Mouse (Mus musculus): Measurements from ENCODE around the gene Rab11fip4. TPM values are rescaled to one million over a fixed set of nuclear protein-coding genes. Genes with fewer than 3 reads are reported as not detected.

Gene Rab11fip4
- polyA plus RNA-seq, 1 experiment from 2014 or later = 0.73 TPM

DNA sequence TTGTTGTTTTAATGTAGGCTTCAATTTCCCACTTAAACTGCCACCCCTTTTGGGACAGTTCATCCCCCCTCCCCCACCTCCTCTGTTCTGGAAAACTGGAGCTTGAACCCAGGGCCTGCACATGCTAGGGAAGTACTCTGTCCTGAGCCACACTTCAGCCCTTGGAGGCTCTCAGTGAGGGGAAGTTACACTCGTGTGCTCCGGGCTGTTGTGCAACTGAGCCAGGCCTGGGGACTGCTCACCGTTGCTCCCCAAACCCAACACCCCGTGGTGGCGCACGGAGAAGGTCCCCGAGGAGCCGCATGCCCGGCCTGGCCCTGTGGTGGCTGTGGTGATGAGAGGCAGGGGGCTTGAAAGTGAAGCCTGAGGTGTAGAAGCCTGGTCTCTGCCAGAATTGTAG is 61.2 kb downstream of the Rab11fip4 start:
- Histone ChIP-seq H3K27me3 (ENCODE audit: control insufficient read depth, insufficient read depth, low read length) (peaks cover 2% of the 10 kb centered on the region; the same call in 1 of the 2 replicates), H3K9ac (ENCODE audit: low read depth, low read length) (no peak overlapping the region), H3K4me2 (no peak overlapping the region), H3K27ac (ENCODE audit: low read depth, low read length) (no peak overlapping the region), H3K36me3 (ENCODE audit: control insufficient read depth, insufficient read depth, low read length) (no peaks in the 10 kb centered on the region), H3K9me3 (replicated peaks; ENCODE audit: control insufficient read depth, low read length) (no peaks in the 10 kb centered on the region), H3K4me3 (ENCODE audit: low read depth, low read length) (no peak overlapping the region), H3K4me1 (ENCODE audit: control insufficient read depth, insufficient read depth, low read length) (no peaks in the 10 kb centered on the region)
- no peak for ATAC-seq (replicated peaks; ENCODE audit: insufficient number of reproducible peaks, low FRiP score, low TSS enrichment)
- 76% methylated on average over 9 of the region's 9 CpGs for WGBS (ENCODE audit: insufficient replicate concordance)

DNA sequence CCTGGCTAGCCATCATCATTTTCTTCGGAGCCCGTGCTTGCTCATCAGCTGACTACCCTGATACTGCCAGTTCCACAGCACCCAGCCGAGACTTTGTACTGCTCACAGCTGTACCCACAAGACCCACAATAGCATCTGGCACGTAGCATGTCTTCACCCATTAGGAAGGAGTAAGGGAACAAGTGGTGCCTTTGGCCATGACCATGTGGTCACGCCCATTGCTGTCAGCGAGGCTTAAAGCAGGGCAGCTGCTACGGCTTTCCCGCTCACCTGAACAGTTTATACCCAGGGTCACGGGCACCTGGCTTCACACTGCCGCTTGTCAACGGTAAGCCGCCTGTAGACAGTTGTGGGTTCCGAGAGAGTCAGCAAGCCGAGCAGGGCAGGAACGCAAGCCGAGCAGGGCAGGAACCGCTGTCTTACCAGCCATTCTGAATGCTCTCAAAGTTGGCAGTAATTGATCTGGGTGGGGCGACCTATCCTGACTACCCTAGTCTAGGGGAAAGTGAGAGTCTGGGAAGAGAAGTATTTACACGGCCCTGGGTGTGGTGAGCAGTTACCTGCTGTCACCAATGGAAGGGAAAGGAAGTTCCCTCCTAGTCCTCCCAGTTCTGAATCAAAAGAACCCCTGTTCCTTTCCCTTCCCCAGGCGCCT is 62.0 kb downstream of the Rab11fip4 start:
- WGBS (ENCODE audit: insufficient replicate concordance) = 79% methylated on average over 20 of the region's 20 CpGs
- H3K4me2 ChIP-seq = no peak overlapping the region
- H3K27me3 ChIP-seq (ENCODE audit: control insufficient read depth, insufficient read depth, low read length) = no peaks in the 10 kb centered on the region
- H3K9me3 ChIP-seq (replicated peaks; ENCODE audit: control insufficient read depth, low read length) = no peaks in the 10 kb centered on the region
- no peak overlapping the region for H3K9ac ChIP-seq (ENCODE audit: low read depth, low read length)
- no peaks in the 10 kb centered on the region for H3K4me1 ChIP-seq (ENCODE audit: control insufficient read depth, insufficient read depth, low read length)
- ATAC-seq (replicated peaks; ENCODE audit: insufficient number of reproducible peaks, low FRiP score, low TSS enrichment) = no peak
- H3K4me3 ChIP-seq (ENCODE audit: low read depth, low read length) = no peak overlapping the region
- H3K27ac ChIP-seq (ENCODE audit: low read depth, low read length) = no peak overlapping the region
- no peaks in the 10 kb centered on the region for H3K36me3 ChIP-seq (ENCODE audit: control insufficient read depth, insufficient read depth, low read length)

- Histone ChIP-seq H3K4me3 (ENCODE audit: low read depth, low read length) (no peak overlapping the region), H3K4me2 (no peak overlapping the region), H3K4me1 (ENCODE audit: control insufficient read depth, insufficient read depth, low read length) (no peaks in the 10 kb centered on the region), H3K36me3 (ENCODE audit: control insufficient read depth, insufficient read depth, low read length) (no peaks in the 10 kb centered on the region), H3K9ac (ENCODE audit: low read depth, low read length) (no peak overlapping the region), H3K27ac (ENCODE audit: low read depth, low read length) (no peak overlapping the region), H3K27me3 (ENCODE audit: control insufficient read depth, insufficient read depth, low read length) (peaks cover 5% of the 10 kb centered on the region; the same call in 1 of the 2 replicates), H3K9me3 (replicated peaks; ENCODE audit: control insufficient read depth, low read length) (no peaks in the 10 kb centered on the region)
- 76% methylated on average over 4 of the region's 4 CpGs for WGBS (ENCODE audit: insufficient replicate concordance)
- no peak for ATAC-seq (replicated peaks; ENCODE audit: insufficient number of reproducible peaks, low FRiP score, low TSS enrichment)
These were observed 63.4 kb downstream of the Rab11fip4 start for GRCm38 (mm10) chr11:79654407-79654831.

GRCm38 (mm10) chr11:79655592-79655991 is 64.6 kb downstream of the Rab11fip4 start:
- Histone ChIP-seq H3K27ac (ENCODE audit: low read depth, low read length) (no peak overlapping the region), H3K36me3 (ENCODE audit: control insufficient read depth, insufficient read depth, low read length) (no peaks in the 10 kb centered on the region), H3K4me2 (no peak overlapping the region), H3K4me3 (ENCODE audit: low read depth, low read length) (no peak overlapping the region), H3K4me1 (ENCODE audit: control insufficient read depth, insufficient read depth, low read length) (0 out of 2 replicates have a peak, but pooled peaks cover under 1% of the 10 kb centered on the region), H3K9me3 (replicated peaks; ENCODE audit: control insufficient read depth, low read length) (no peaks in the 10 kb centered on the region), H3K27me3 (ENCODE audit: control insufficient read depth, insufficient read depth, low read length) (peaks cover 5% of the 10 kb centered on the region), H3K9ac (ENCODE audit: low read depth, low read length) (no peak overlapping the region)
- WGBS (ENCODE audit: insufficient replicate concordance) = 85% methylated on average over 7 of the region's 7 CpGs
- ATAC-seq (replicated peaks; ENCODE audit: insufficient number of reproducible peaks, low FRiP score, low TSS enrichment) = no peak

DNA sequence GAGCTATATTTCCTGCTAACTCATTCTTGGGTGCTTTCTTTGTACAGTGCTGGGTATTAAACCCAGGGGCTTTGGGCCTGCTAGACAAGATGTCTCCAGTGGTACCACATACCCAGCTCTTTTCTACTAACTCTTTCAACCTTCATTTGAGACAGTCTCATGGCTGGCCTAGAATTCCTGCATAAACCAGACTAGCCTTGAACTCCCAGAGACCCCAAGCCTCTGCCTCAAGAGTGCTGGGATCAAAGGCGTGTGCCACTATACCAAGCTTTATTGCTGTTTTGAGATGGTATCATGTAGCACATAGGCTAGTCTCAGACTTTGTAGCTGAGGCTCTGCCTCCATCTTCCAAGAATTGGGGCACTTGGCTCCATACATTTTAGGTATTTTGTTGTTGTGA is 65.5 kb downstream of the Rab11fip4 start:
- WGBS (ENCODE audit: insufficient replicate concordance) = 78% methylated on average over 1 of the region's 1 CpGs

GRCm38 (mm10) chr11:79657053-79657452 is 66.0 kb downstream of the Rab11fip4 start:
- WGBS (ENCODE audit: insufficient replicate concordance) = 68% methylated on average over 5 of the region's 5 CpGs
- no peak overlapping the region for H3K27ac ChIP-seq (ENCODE audit: low read depth, low read length)
- H3K4me1 ChIP-seq (ENCODE audit: control insufficient read depth, insufficient read depth, low read length) = peaks cover 9% of the 10 kb centered on the region
- H3K9ac ChIP-seq (ENCODE audit: low read depth, low read length) = no peak overlapping the region
- H3K27me3 ChIP-seq (ENCODE audit: control insufficient read depth, insufficient read depth, low read length) = peaks cover 20% of the 10 kb centered on the region
- H3K4me2 ChIP-seq = no peak overlapping the region
- H3K36me3 ChIP-seq (ENCODE audit: control insufficient read depth, insufficient read depth, low read length) = no peaks in the 10 kb centered on the region
- H3K4me3 ChIP-seq (ENCODE audit: low read depth, low read length) = no peak overlapping the region
- no peaks in the 10 kb centered on the region for H3K9me3 ChIP-seq (replicated peaks; ENCODE audit: control insufficient read depth, low read length)
- ATAC-seq (replicated peaks; ENCODE audit: insufficient number of reproducible peaks, low FRiP score, low TSS enrichment) = no peak

More for the DNA sequence above, 65.5 kb downstream of the Rab11fip4 start:
- no peak overlapping the region for H3K4me2 ChIP-seq
- no peak overlapping the region for H3K9ac ChIP-seq (ENCODE audit: low read depth, low read length)
- no peak overlapping the region for H3K27ac ChIP-seq (ENCODE audit: low read depth, low read length)
- H3K4me3 ChIP-seq (ENCODE audit: low read depth, low read length) = no peak overlapping the region
- no peaks in the 10 kb centered on the region for H3K9me3 ChIP-seq (replicated peaks; ENCODE audit: control insufficient read depth, low read length)
- peaks cover 14% of the 10 kb centered on the region for H3K27me3 ChIP-seq (ENCODE audit: control insufficient read depth, insufficient read depth, low read length)
- ATAC-seq (replicated peaks; ENCODE audit: insufficient number of reproducible peaks, low FRiP score, low TSS enrichment) = no peak
- no peaks in the 10 kb centered on the region for H3K36me3 ChIP-seq (ENCODE audit: control insufficient read depth, insufficient read depth, low read length)
- H3K4me1 ChIP-seq (ENCODE audit: control insufficient read depth, insufficient read depth, low read length) = peaks cover 9% of the 10 kb centered on the region

DNA sequence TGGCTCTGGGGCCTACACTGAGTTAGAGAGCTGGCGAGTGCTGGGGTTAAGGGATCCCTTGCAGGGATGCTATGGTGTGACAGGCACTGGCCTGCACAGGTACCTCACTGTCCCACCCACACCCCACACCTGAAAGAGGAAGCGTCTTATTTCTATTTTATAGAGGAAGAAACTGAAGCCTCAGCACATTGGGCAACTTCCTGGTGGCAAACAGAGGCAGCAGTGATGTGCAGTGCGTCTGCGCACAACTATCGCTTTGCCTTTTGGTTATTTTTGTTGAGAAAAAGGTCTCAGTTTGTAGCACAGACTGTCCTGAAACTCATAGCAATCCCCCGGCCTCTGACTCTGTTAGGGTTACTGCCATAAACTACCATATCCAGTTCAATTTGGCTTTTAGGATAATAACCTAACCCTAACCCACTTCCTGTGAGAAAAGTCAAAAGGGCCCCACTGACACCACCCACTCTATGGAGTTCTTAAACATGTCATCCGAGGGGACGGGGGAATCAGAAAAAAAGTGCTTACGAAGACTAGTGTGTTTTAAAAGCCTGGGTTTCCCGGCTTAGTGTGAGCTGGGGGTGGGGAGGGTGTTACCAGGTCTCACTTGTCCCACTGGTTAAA is 67.3 kb downstream of the Rab11fip4 start:
- H3K27ac ChIP-seq (ENCODE audit: low read depth, low read length) = no peak overlapping the region
- no peak overlapping the region for H3K9ac ChIP-seq (ENCODE audit: low read depth, low read length)
- H3K27me3 ChIP-seq (ENCODE audit: control insufficient read depth, insufficient read depth, low read length) = peaks cover 23% of the 10 kb centered on the region
- H3K36me3 ChIP-seq (ENCODE audit: control insufficient read depth, insufficient read depth, low read length) = no peaks in the 10 kb centered on the region
- no peak for ATAC-seq (replicated peaks; ENCODE audit: insufficient number of reproducible peaks, low FRiP score, low TSS enrichment)
- H3K4me3 ChIP-seq (ENCODE audit: low read depth, low read length) = no peak overlapping the region
- no peaks in the 10 kb centered on the region for H3K9me3 ChIP-seq (replicated peaks; ENCODE audit: control insufficient read depth, low read length)
- 81% methylated on average over 10 of the region's 10 CpGs for WGBS (ENCODE audit: insufficient replicate concordance)
- H3K4me2 ChIP-seq = no peak overlapping the region
- peaks cover 9% of the 10 kb centered on the region for H3K4me1 ChIP-seq (ENCODE audit: control insufficient read depth, insufficient read depth, low read length)

DNA sequence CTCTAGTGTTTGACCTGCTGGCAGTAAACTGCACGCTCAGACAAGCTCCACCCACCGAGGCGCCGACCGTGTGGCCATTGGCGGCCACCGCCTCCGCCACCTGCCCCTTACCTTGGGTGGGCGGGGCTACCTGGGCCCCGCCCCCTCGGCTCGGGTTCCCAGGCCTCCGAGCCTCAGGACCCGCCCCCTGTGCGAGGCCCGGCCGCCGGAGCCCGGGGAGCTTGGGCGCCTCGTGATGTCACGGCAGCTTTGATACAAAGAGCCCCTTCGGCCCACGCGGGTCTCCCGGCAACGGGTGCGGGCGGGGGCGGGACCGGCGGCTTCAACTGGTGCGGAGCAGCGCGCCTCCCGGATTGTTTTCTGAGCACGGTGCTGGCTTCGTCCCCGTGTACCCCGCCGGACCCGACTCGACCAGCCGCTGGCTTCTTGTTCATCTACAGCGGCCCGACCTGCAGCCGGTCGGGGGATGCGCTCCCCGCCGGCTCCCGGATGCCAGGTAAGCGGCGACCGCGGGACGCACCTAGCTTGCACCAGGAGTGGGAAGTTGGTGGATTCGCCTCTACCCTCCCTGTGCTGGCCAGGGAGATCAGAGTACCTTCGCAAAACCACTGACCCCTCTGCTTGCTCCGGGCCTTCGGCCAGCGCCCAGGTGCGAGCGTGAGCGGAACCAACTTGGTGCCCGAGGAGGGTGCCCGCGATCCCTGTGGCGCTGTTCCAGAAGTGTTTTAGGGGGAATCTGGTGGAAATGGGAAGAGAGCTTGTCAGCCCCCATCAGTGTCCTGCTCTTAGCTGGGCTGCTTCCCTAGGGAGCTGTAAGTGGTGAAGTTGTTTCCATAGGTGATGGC is 69.6 kb downstream of the Rab11fip4 start:
- Histone ChIP-seq H3K4me3 (ENCODE audit: low read depth, low read length) (peak overlapping the region; percentile 54), H3K9ac (ENCODE audit: low read depth, low read length) (peak overlapping the region; percentile 62), H3K36me3 (ENCODE audit: control insufficient read depth, insufficient read depth, low read length) (no peaks in the 10 kb centered on the region), H3K27me3 (ENCODE audit: control insufficient read depth, insufficient read depth, low read length) (peaks cover 29% of the 10 kb centered on the region), H3K9me3 (replicated peaks; ENCODE audit: control insufficient read depth, low read length) (no peaks in the 10 kb centered on the region), H3K4me1 (ENCODE audit: control insufficient read depth, insufficient read depth, low read length) (peaks cover 9% of the 10 kb centered on the region), H3K27ac (ENCODE audit: low read depth, low read length) (no peak overlapping the region), H3K4me2 (peak overlapping the region; percentile 98)
- ATAC-seq (replicated peaks; ENCODE audit: insufficient number of reproducible peaks, low FRiP score, low TSS enrichment) = peak; percentile 76
- WGBS (ENCODE audit: insufficient replicate concordance) = 2% methylated on average over 59 of the region's 69 CpGs
